In genomic region chr3:122903746-122904433, GRCm38 (mm10) we compare ENCODE assay signal across 9 mouse cellular contexts. TPM values are rescaled to one million over a fixed set of nuclear protein-coding genes. Genes with fewer than 3 reads are reported as not detected.
A peak's percentile ranks its signal among the peaks of the same experiment; 100 is the strongest.
DNase-seq lines count a peak whose midpoint lies in the region; ATAC-seq lines count a peak whose summit lies in the region.
"Had no signal": no experiment of that assay in that cellular context is flagged by ENCODE, and none has a peak within 500 bp of the region (broad histone marks: within the 10 kb centered on the region; RNA-seq: fewer than 3 reads in every experiment).

No protein-coding gene starts in this region.

- no peak overlapping the region for H3K4me3 ChIP-seq in midbrain, embryonic 10.5 days
- no peak overlapping the region for H3K4me3 ChIP-seq in stomach, embryonic 15.5 days (replicated peaks)

- DNase-seq in adrenal gland, adult (ENCODE audit: inconsistent age in 2 of 2, low spot score in 1 of 2): peak; percentile 36 to 87
- no peak for DNase-seq in adrenal gland, adult 8-10 months
- DNase-seq in 416B (ENCODE audit: low read depth): peak; percentile 71
- peak; percentile 76 to 84 for DNase-seq in cerebellum, postnatal 10 days
- DNase-seq in gastrocnemius, postnatal 14 days: peak; percentile 25
- peak; percentile 37 to 60 for DNase-seq in layer of hippocampus, postnatal 10 days (ENCODE audit: low spot score in 2 of 2)
- DNase-seq in midbrain, embryonic 10.5 days (ENCODE audit: low spot score): peak; percentile 56

- intact Hi-C loops in gastrocnemius, postnatal 14 days (cut with DNase I; ENCODE audit: low total_unique reads): loop anchor here (5.0 kb wide), 1 partner anchor 257 kb away; no protein-coding TSS in a partner anchor

- H3K9ac ChIP-seq in stomach, embryonic 15.5 days: no peak overlapping the region

- H3K36me3 ChIP-seq in midbrain, embryonic 10.5 days: no peaks in the 10 kb centered on the region
- H3K36me3 ChIP-seq in stomach, embryonic 15.5 days: no peaks in the 10 kb centered on the region

- 46% methylated on average over 12 of the region's 12 CpGs for WGBS in midbrain, embryonic 10.5 days
- 42% methylated on average over 12 of the region's 12 CpGs for WGBS in stomach, embryonic 15.5 days

- no peak overlapping the region for H3K4me2 ChIP-seq in stomach, embryonic 15.5 days

- no peak overlapping the region for H3K27ac ChIP-seq in midbrain, embryonic 10.5 days (replicated peaks)
- H3K27ac ChIP-seq in stomach, embryonic 15.5 days: no peak overlapping the region

- no peaks in the 10 kb centered on the region for H3K9me3 ChIP-seq in midbrain, embryonic 10.5 days (replicated peaks)
- H3K9me3 ChIP-seq in stomach, embryonic 15.5 days: no peaks in the 10 kb centered on the region

- H3K27me3 ChIP-seq in midbrain, embryonic 10.5 days (ENCODE audit: low read depth, poor library complexity, severe bottlenecking): no peaks in the 10 kb centered on the region
- H3K27me3 ChIP-seq in stomach, embryonic 15.5 days (replicated peaks): no peaks in the 10 kb centered on the region

- peak; percentile 43; the same call in 1 of the 2 replicates for ATAC-seq in stomach, embryonic 15.5 days (ENCODE audit: insufficient read depth, low FRiP score, low read depth)

- no peaks in the 10 kb centered on the region for H3K4me1 ChIP-seq in midbrain, embryonic 10.5 days
- H3K4me1 ChIP-seq in stomach, embryonic 15.5 days: no peaks in the 10 kb centered on the region

RNA-seq across cellular contexts. Expression of gene Fabp2, which starts 9.0 kb away (rescaled TPM):
- not detected for total RNA-seq in adrenal gland, adult 8-10 months (2022)
- not detected for total RNA-seq in gastrocnemius, postnatal 14 days (2021)
- total RNA-seq in layer of hippocampus, postnatal 10 days (2021): not detected
- polyA plus RNA-seq in midbrain, embryonic 10.5 days (2016; fragmentation: Nextera tagmentation; extraction: Ambion mirVana): not detected in 2 replicates
- polyA plus RNA-seq in stomach, embryonic 15.5 days (2015; fragmentation: Nextera tagmentation; extraction: Ambion mirVana): 108 and 122 TPM in 2 replicates

RNA-seq across cellular contexts. Expression of gene Gm10959, which starts 15.3 kb away (rescaled TPM):
- total RNA-seq in adrenal gland, adult 8-10 months (2022): not detected
- not detected for total RNA-seq in gastrocnemius, postnatal 14 days (2021)
- total RNA-seq in layer of hippocampus, postnatal 10 days (2021): not detected
- polyA plus RNA-seq in midbrain, embryonic 10.5 days (2016; fragmentation: Nextera tagmentation; extraction: Ambion mirVana): not detected in 2 replicates
- polyA plus RNA-seq in stomach, embryonic 15.5 days (2015; fragmentation: Nextera tagmentation; extraction: Ambion mirVana): not detected in 2 replicates
- polyA plus RNA-seq: heart, embryonic 16.5 days had no signal

RNA-seq across cellular contexts. Expression of gene 1810037I17Rik, which starts 20.1 kb away (rescaled TPM):
- total RNA-seq in adrenal gland, adult 8-10 months (2022): 10 to 100 TPM; 41.2 to 54.4 (median 47.5) TPM
- total RNA-seq in gastrocnemius, postnatal 14 days (2021): 10 to 100 TPM; 22.0 to 23.0 TPM
- 10 to 100 TPM; 46.7 to 55.6 TPM for total RNA-seq in layer of hippocampus, postnatal 10 days (2021)
- 82.5 and 82.7 TPM in 2 replicates for polyA plus RNA-seq in midbrain, embryonic 10.5 days (2016; fragmentation: Nextera tagmentation; extraction: Ambion mirVana)
- polyA plus RNA-seq in stomach, embryonic 15.5 days (2015; fragmentation: Nextera tagmentation; extraction: Ambion mirVana): 154 and 190 TPM in 2 replicates
